Mouse (Mus musculus): Measurements from ENCODE around the gene Rpl7a. TPM values are rescaled to one million over a fixed set of nuclear protein-coding genes. Genes with fewer than 3 reads are reported as not detected.

The Rpl7a gene
- polyA plus RNA-seq, 1 experiment from 2014 or later, result 667 TPM

- H3K27me3 ChIP-seq (replicated peaks; ENCODE audit: control insufficient read depth, insufficient read depth, low read length), result no peaks in the 10 kb centered on the region
- H3K4me3 ChIP-seq (ENCODE audit: low read depth, low read length), result peak overlapping the region; percentile 85
- peaks cover 15% of the 10 kb centered on the region for H3K4me1 ChIP-seq (ENCODE audit: control insufficient read depth, insufficient read depth, low read length)
- peaks cover 71% of the 10 kb centered on the region for H3K36me3 ChIP-seq (ENCODE audit: control insufficient read depth, insufficient read depth, low read length)
- no peak for ATAC-seq (ENCODE audit: low read depth)
- peak overlapping the region; percentile 98 for H3K9ac ChIP-seq (ENCODE audit: low read depth, low read length)
- H3K9me3 ChIP-seq (ENCODE audit: control insufficient read depth, low read length), result no peaks in the 10 kb centered on the region
- H3K27ac ChIP-seq (replicated peaks; ENCODE audit: low read depth, low read length), result peak overlapping the region; percentile 88; the same call in 1 of the 2 replicates
- no peak for DNase-seq (ENCODE audit: low spot score)
- H3K4me2 ChIP-seq (ENCODE audit: low read depth, low read length), result peak overlapping the region; percentile 83
These were observed 1.2 kb upstream of the Rpl7a start for GRCm38 (mm10) chr2:26909387-26909784.

GRCm38 (mm10) chr2:26910994-26911765 lies 616 bp downstream of the Rpl7a start:
- no peaks in the 10 kb centered on the region for H3K27me3 ChIP-seq (replicated peaks; ENCODE audit: control insufficient read depth, insufficient read depth, low read length)
- peak overlapping the region; percentile 95 for H3K4me2 ChIP-seq (ENCODE audit: low read depth, low read length)
- peak overlapping the region; percentile 85 for H3K4me3 ChIP-seq (ENCODE audit: low read depth, low read length)
- H3K36me3 ChIP-seq (ENCODE audit: control insufficient read depth, insufficient read depth, low read length), result peaks cover 61% of the 10 kb centered on the region
- no peaks in the 10 kb centered on the region for H3K9me3 ChIP-seq (ENCODE audit: control insufficient read depth, low read length)
- peak overlapping the region; percentile 98 for H3K9ac ChIP-seq (ENCODE audit: low read depth, low read length)
- 1% methylated on average over 35 of the region's 37 CpGs for WGBS
- peaks cover 22% of the 10 kb centered on the region for H3K4me1 ChIP-seq (ENCODE audit: control insufficient read depth, insufficient read depth, low read length)
- H3K27ac ChIP-seq (replicated peaks; ENCODE audit: low read depth, low read length), result peak overlapping the region; percentile 91
- ATAC-seq (ENCODE audit: low read depth) (peak; percentile 27; the same call in 1 of the 2 replicates), DNase-seq (ENCODE audit: low spot score) (peak; percentile 60)

- ATAC-seq (ENCODE audit: low read depth) (no peak), DNase-seq (ENCODE audit: low spot score) (no peak)
- H3K4me3 ChIP-seq (ENCODE audit: low read depth, low read length), result peak overlapping the region; percentile 85
- H3K36me3 ChIP-seq (ENCODE audit: control insufficient read depth, insufficient read depth, low read length), result peaks cover 50% of the 10 kb centered on the region
- H3K27me3 ChIP-seq (replicated peaks; ENCODE audit: control insufficient read depth, insufficient read depth, low read length), result no peaks in the 10 kb centered on the region
- H3K4me2 ChIP-seq (ENCODE audit: low read depth, low read length), result peak overlapping the region; percentile 95
- WGBS, result 74% methylated on average over 5 of the region's 5 CpGs
- peak overlapping the region; percentile 98 for H3K9ac ChIP-seq (ENCODE audit: low read depth, low read length)
- H3K9me3 ChIP-seq (ENCODE audit: control insufficient read depth, low read length), result no peaks in the 10 kb centered on the region
- peaks cover 27% of the 10 kb centered on the region for H3K4me1 ChIP-seq (ENCODE audit: control insufficient read depth, insufficient read depth, low read length)
- no peak overlapping the region for H3K27ac ChIP-seq (replicated peaks; ENCODE audit: low read depth, low read length)
These were observed 1.7 kb downstream of the Rpl7a start for GRCm38 (mm10) chr2:26912253-26912770.

GRCm38 (mm10) chr2:26913416-26914147 lies 3.0 kb downstream of the Rpl7a start:
- H3K36me3 ChIP-seq (ENCODE audit: control insufficient read depth, insufficient read depth, low read length), result peaks cover 44% of the 10 kb centered on the region
- no peak overlapping the region for H3K27ac ChIP-seq (replicated peaks; ENCODE audit: low read depth, low read length)
- H3K4me2 ChIP-seq (ENCODE audit: low read depth, low read length), result no peak overlapping the region
- no peaks in the 10 kb centered on the region for H3K9me3 ChIP-seq (ENCODE audit: control insufficient read depth, low read length)
- no peaks in the 10 kb centered on the region for H3K27me3 ChIP-seq (replicated peaks; ENCODE audit: control insufficient read depth, insufficient read depth, low read length)
- ATAC-seq (ENCODE audit: low read depth) (no peak), DNase-seq (ENCODE audit: low spot score) (no peak)
- peaks cover 30% of the 10 kb centered on the region for H3K4me1 ChIP-seq (ENCODE audit: control insufficient read depth, insufficient read depth, low read length)
- no peak overlapping the region for H3K4me3 ChIP-seq (ENCODE audit: low read depth, low read length)
- no peak overlapping the region for H3K9ac ChIP-seq (ENCODE audit: low read depth, low read length)
- 80% methylated on average over 17 of the region's 17 CpGs for WGBS

- H3K27ac ChIP-seq (replicated peaks; ENCODE audit: low read depth, low read length), result no peak overlapping the region
- H3K36me3 ChIP-seq (ENCODE audit: control insufficient read depth, insufficient read depth, low read length), result peaks cover 51% of the 10 kb centered on the region
- H3K4me3 ChIP-seq (ENCODE audit: low read depth, low read length), result peak overlapping the region; percentile 63; the same call in 1 of the 2 replicates
- H3K4me1 ChIP-seq (ENCODE audit: control insufficient read depth, insufficient read depth, low read length), result peaks cover 22% of the 10 kb centered on the region
- no peaks in the 10 kb centered on the region for H3K27me3 ChIP-seq (replicated peaks; ENCODE audit: control insufficient read depth, insufficient read depth, low read length)
- no peaks in the 10 kb centered on the region for H3K9me3 ChIP-seq (ENCODE audit: control insufficient read depth, low read length)
- WGBS, result 61% methylated on average over 8 of the region's 8 CpGs
- ATAC-seq (ENCODE audit: low read depth), result no peak
- H3K4me2 ChIP-seq (ENCODE audit: low read depth, low read length), result peak overlapping the region; percentile 91; the same call in 1 of the 2 replicates
- H3K9ac ChIP-seq (ENCODE audit: low read depth, low read length), result no peak overlapping the region; the same call in 1 of the 2 replicates
- no peak for DNase-seq (ENCODE audit: low spot score)
These were observed 3.8 kb downstream of the Rpl7a start for GRCm38 (mm10) chr2:26914148-26914941.

- 4% methylated on average over 41 of the region's 47 CpGs for WGBS
- H3K4me2 ChIP-seq (ENCODE audit: low read depth, low read length), result peak within 1 kb of the TSS; percentile 91
- H3K27ac ChIP-seq (replicated peaks; ENCODE audit: low read depth, low read length), result peak within 1 kb of the TSS; percentile 59
- ATAC-seq (ENCODE audit: low read depth) (peak; percentile 76), DNase-seq (ENCODE audit: low spot score) (peak; percentile 87)
- H3K9ac ChIP-seq (ENCODE audit: low read depth, low read length), result peak within 1 kb of the TSS; percentile 79
- no peaks in the 10 kb centered on the region for H3K27me3 ChIP-seq (replicated peaks; ENCODE audit: control insufficient read depth, insufficient read depth, low read length)
- H3K4me1 ChIP-seq (ENCODE audit: control insufficient read depth, insufficient read depth, low read length), result peaks cover 22% of the 10 kb centered on the region
- H3K36me3 ChIP-seq (ENCODE audit: control insufficient read depth, insufficient read depth, low read length), result peaks cover 68% of the 10 kb centered on the region
- H3K4me3 ChIP-seq (ENCODE audit: low read depth, low read length), result peak within 1 kb of the TSS; percentile 63
- H3K9me3 ChIP-seq (ENCODE audit: control insufficient read depth, low read length), result no peaks in the 10 kb centered on the region
These were observed 5.6 kb downstream of the Rpl7a start, which contains the start of the genes Surf2 and Surf1 for GRCm38 (mm10) chr2:26915927-26916728. TSS of gene Surf2 (plus strand) at chr2:26916367. TSS of gene Surf1 (minus strand) at chr2:26916530.

GRCm38 (mm10) chr2:26916738-26917137 lies 6.2 kb downstream of the Rpl7a start:
- no peaks in the 10 kb centered on the region for H3K9me3 ChIP-seq (ENCODE audit: control insufficient read depth, low read length)
- peaks cover 68% of the 10 kb centered on the region for H3K36me3 ChIP-seq (ENCODE audit: control insufficient read depth, insufficient read depth, low read length)
- ATAC-seq (ENCODE audit: low read depth) (no peak), DNase-seq (ENCODE audit: low spot score) (no peak)
- H3K27ac ChIP-seq (replicated peaks; ENCODE audit: low read depth, low read length), result peak overlapping the region; percentile 59
- no peaks in the 10 kb centered on the region for H3K27me3 ChIP-seq (replicated peaks; ENCODE audit: control insufficient read depth, insufficient read depth, low read length)
- peak overlapping the region; percentile 79 for H3K9ac ChIP-seq (ENCODE audit: low read depth, low read length)
- 2% methylated on average over 10 of the region's 13 CpGs for WGBS
- peak overlapping the region; percentile 91 for H3K4me2 ChIP-seq (ENCODE audit: low read depth, low read length)
- peaks cover 22% of the 10 kb centered on the region for H3K4me1 ChIP-seq (ENCODE audit: control insufficient read depth, insufficient read depth, low read length)
- peak overlapping the region; percentile 63 for H3K4me3 ChIP-seq (ENCODE audit: low read depth, low read length)

Data from embryonic facial prominence, embryonic 14.5 days (tissue).